Mouse (Mus musculus): ENCODE data around the gene Lsm4. TPM values are rescaled to one million over a fixed set of nuclear protein-coding genes. Genes with fewer than 3 reads are reported as not detected.

Gene Lsm4
- total RNA-seq, 2 experiments from 2014 or later, result 66.2 to 67.4 TPM

GRCm38 (mm10) chr8:70698310-70699109 is 25.5 kb downstream of the Lsm4 start, which contains the start of gene Jund:
Gene Jund (plus strand): TSS chr8:70698949.
- DNase-seq (ENCODE audit: extremely low spot score in 1 of 2, low spot score in 1 of 2), result peak; percentile 96 to 98

GRCm38 (mm10) chr8:70699116-70699833 is 26.2 kb downstream of the Lsm4 start:
- DNase-seq (ENCODE audit: extremely low spot score in 1 of 2, low spot score in 1 of 2), result peak in 1 of 2 experiments; percentile 52

- peak; percentile 69 to 76 for DNase-seq (ENCODE audit: extremely low spot score in 1 of 2, low spot score in 1 of 2)
These were observed 26.9 kb downstream of the Lsm4 start for GRCm38 (mm10) chr8:70699834-70700554.

GRCm38 (mm10) chr8:70700555-70700922 is 27.5 kb downstream of the Lsm4 start:
- DNase-seq (ENCODE audit: extremely low spot score in 1 of 2, low spot score in 1 of 2), result peak; percentile 68 to 70

- DNase-seq (ENCODE audit: extremely low spot score in 1 of 2, low spot score in 1 of 2), result no peak
These were observed 28.3 kb downstream of the Lsm4 start for GRCm38 (mm10) chr8:70701048-70701981.

GRCm38 (mm10) chr8:70701982-70702841 is 29.2 kb downstream of the Lsm4 start:
- DNase-seq (ENCODE audit: extremely low spot score in 1 of 2, low spot score in 1 of 2), result no peak

- DNase-seq (ENCODE audit: extremely low spot score in 1 of 2, low spot score in 1 of 2), result peak in 1 of 2 experiments; percentile 30
These were observed 29.8 kb downstream of the Lsm4 start for GRCm38 (mm10) chr8:70702842-70703182.

GRCm38 (mm10) chr8:70703287-70703686 is 30.2 kb downstream of the Lsm4 start, which contains the start of gene Iqcn:
Gene Iqcn (plus strand): TSS chr8:70703457.
- no peak for DNase-seq (ENCODE audit: extremely low spot score in 1 of 2, low spot score in 1 of 2)

GRCm38 (mm10) chr8:70708281-70708680 is 35.2 kb downstream of the Lsm4 start:
- no peak for DNase-seq (ENCODE audit: extremely low spot score in 1 of 2, low spot score in 1 of 2)

- no peak for DNase-seq (ENCODE audit: extremely low spot score in 1 of 2, low spot score in 1 of 2)
These were observed 36.7 kb downstream of the Lsm4 start for GRCm38 (mm10) chr8:70709794-70710193.

- DNase-seq (ENCODE audit: extremely low spot score in 1 of 2, low spot score in 1 of 2), result no peak
These were observed 37.2 kb downstream of the Lsm4 start for GRCm38 (mm10) chr8:70710296-70710695.

- DNase-seq (ENCODE audit: extremely low spot score in 1 of 2, low spot score in 1 of 2), result no peak
These were observed 38.0 kb downstream of the Lsm4 start for GRCm38 (mm10) chr8:70711041-70711440.

GRCm38 (mm10) chr8:70713991-70714390 is 40.9 kb downstream of the Lsm4 start:
- DNase-seq (ENCODE audit: extremely low spot score in 1 of 2, low spot score in 1 of 2), result no peak

- DNase-seq (ENCODE audit: extremely low spot score in 1 of 2, low spot score in 1 of 2), result no peak
These were observed 42.0 kb downstream of the Lsm4 start for GRCm38 (mm10) chr8:70715086-70715485.

- no peak for DNase-seq (ENCODE audit: extremely low spot score in 1 of 2, low spot score in 1 of 2)
These were observed 43.7 kb downstream of the Lsm4 start for GRCm38 (mm10) chr8:70716521-70717400.

GRCm38 (mm10) chr8:70718297-70718696 is 45.2 kb downstream of the Lsm4 start, which contains the start of gene Gm3336:
Gene Gm3336 (plus strand): TSS chr8:70718543.
- peak in 1 of 2 experiments; percentile 67 for DNase-seq (ENCODE audit: extremely low spot score in 1 of 2, low spot score in 1 of 2)

GRCm38 (mm10) chr8:70719796-70720270 is 46.8 kb downstream of the Lsm4 start:
- no peak for DNase-seq (ENCODE audit: extremely low spot score in 1 of 2, low spot score in 1 of 2)

GRCm38 (mm10) chr8:70720739-70721138 is 47.7 kb downstream of the Lsm4 start:
- DNase-seq (ENCODE audit: extremely low spot score in 1 of 2, low spot score in 1 of 2), result peak; percentile 76 to 96

Data from layer of hippocampus, postnatal 25 days (tissue).